Mouse (Mus musculus) adipose tissue, adult 10 weeks (tissue): ENCODE data around the gene Cd160. TPM values are rescaled to one million over a fixed set of nuclear protein-coding genes. Genes with fewer than 3 reads are reported as not detected.

ENCODE experiments used
- polyA plus RNA-seq: library from polyadenylated mRNA; stranded (reverse); fragments of 350-450 nt; fragmentation: Illumina TruSeq; extraction: RNeasy Lipid Tissue Mini Kit (QIAGEN cat#74804); gene quantifications from one replicate; pipeline ENCODE4 v1.2.3, GENCODE M21; 2014; ENCODE audit warnings: low read depth, low replicate concordance

The Cd160 gene
- 1.2 TPM for polyA plus RNA-seq

GRCm38 (mm10) chr3:96828984-96829383 lies at the start of gene Cd160, which contains the start of gene Pdzk1:
Gene Cd160 (minus strand): TSS chr3:96829351.
Gene Pdzk1 (plus strand): TSS chr3:96829284.

Other genes with a start within 250 kb of the Cd160 start
- 45.4 TPM for gene Polr3gl, start 235.2 kb downstream of the Cd160 start, polyA plus RNA-seq
- gene Ankrd34a, start 232.7 kb downstream of the Cd160 start, polyA plus RNA-seq: 0.15 TPM
- 28.1 TPM for gene Lix1l, start 228.2 kb downstream of the Cd160 start, polyA plus RNA-seq
- 40.8 TPM for gene Rbm8a, start 199.4 kb downstream of the Cd160 start, polyA plus RNA-seq
- 38.6 TPM for gene Pex11b, start 194.0 kb downstream of the Cd160 start, polyA plus RNA-seq
- gene Gm42957, start 193.9 kb downstream of the Cd160 start, polyA plus RNA-seq: not detected
- gene Itga10, start 183.8 kb downstream of the Cd160 start, polyA plus RNA-seq: 2.1 TPM
- gene Ankrd35, start 159.2 kb downstream of the Cd160 start, polyA plus RNA-seq: 1.5 TPM
- 23.5 TPM for gene Pias3, start 133.0 kb downstream of the Cd160 start, polyA plus RNA-seq
- gene Nudt17, start 120.8 kb downstream of the Cd160 start, polyA plus RNA-seq: 0.42 TPM
- gene Polr3c, start 101.7 kb downstream of the Cd160 start, polyA plus RNA-seq: 21.0 TPM
- 40.9 TPM for gene Rnf115, start 101.7 kb downstream of the Cd160 start, polyA plus RNA-seq
- gene Pdzk1, start 67 bp downstream of the Cd160 start, polyA plus RNA-seq: 240 TPM
- 5.4 TPM for gene Gja5, start 75.3 kb upstream of the Cd160 start, polyA plus RNA-seq
- 24.8 TPM for gene Gpr89, start 76.0 kb upstream of the Cd160 start, polyA plus RNA-seq
- not detected for gene Gja8, start 96.7 kb upstream of the Cd160 start, polyA plus RNA-seq